In the genomic region with DNA sequence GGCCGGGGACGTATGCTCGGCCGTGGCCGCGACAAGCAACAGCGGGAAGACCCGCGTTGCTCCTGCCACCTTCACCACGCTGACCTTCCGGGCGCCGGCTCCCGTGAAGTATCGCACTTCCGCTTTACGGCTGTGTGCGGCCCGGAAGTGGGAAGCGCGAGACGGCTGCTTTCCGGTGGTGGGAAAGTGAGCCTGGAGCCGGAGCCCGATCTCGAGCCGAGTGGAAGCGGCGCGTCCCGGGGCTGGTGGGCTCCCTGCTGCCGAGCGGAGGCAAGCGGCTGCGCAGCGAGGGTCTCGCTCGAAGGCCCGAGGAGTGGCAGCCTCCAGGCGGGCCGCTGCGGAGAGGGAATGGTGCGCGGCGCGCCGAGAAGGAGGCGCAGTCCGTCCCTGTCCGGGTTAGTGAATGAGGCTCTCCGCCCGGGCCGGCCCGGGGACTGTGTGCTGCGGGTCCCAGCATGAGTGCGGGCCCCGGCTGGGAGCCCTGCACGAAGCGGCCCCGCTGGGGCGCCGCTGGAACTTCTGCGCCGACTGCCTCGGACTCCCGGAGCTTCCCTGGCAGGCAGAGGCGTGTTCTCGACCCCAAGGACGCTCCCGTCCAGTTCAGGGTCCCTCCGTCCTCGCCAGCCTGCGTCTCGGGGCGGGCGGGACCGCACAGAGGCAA, we compare ENCODE assay signal across 7 mouse cellular contexts. TPM values are rescaled to one million over a fixed set of nuclear protein-coding genes. Genes with fewer than 3 reads are reported as not detected.
A peak's percentile ranks its signal among the peaks of the same experiment; 100 is the strongest.
DNase-seq lines count a peak whose midpoint lies in the region; ATAC-seq and TF ChIP-seq lines count a peak whose summit lies in the region.

TSS of gene Timm23 (minus strand) at position 108 of the 661 bp plus-strand sequence.
TSS of gene Parg (plus strand) at position 159 of the 661 bp plus-strand sequence.

- H3K9ac ChIP-seq in embryonic facial prominence, embryonic 11.5 days (replicated peaks; ENCODE audit: low read length): peak within 1 kb of the TSS; percentile 87
- peak within 1 kb of the TSS; percentile 95 for H3K9ac ChIP-seq in limb, embryonic 12.5 days (replicated peaks)
- H3K9ac ChIP-seq in midbrain, embryonic 15.5 days: peak within 1 kb of the TSS; percentile 82

- H3K9me3 ChIP-seq in embryonic facial prominence, embryonic 11.5 days (replicated peaks; ENCODE audit: control insufficient read depth, low read length): no peaks in the 10 kb centered on the region
- peaks cover 5% of the 10 kb centered on the region; the same call in 1 of the 2 replicates for H3K9me3 ChIP-seq in limb, embryonic 12.5 days
- H3K9me3 ChIP-seq in midbrain, embryonic 15.5 days: no peaks in the 10 kb centered on the region

- H3K27ac ChIP-seq in embryonic facial prominence, embryonic 11.5 days (replicated peaks; ENCODE audit: low read depth, low read length): 0 out of 2 replicates have a peak within 1 kb of the TSS, but pooled peaks have one; percentile 35
- peak within 1 kb of the TSS; percentile 79 for H3K27ac ChIP-seq in kidney, adult 2 months (ENCODE audit: insufficient read depth, low read depth, low read length)
- peak within 1 kb of the TSS; percentile 74; the same call in 1 of the 2 replicates for H3K27ac ChIP-seq in limb, embryonic 12.5 days
- peak within 1 kb of the TSS; percentile 76 for H3K27ac ChIP-seq in midbrain, embryonic 15.5 days
- peak within 1 kb of the TSS; percentile 65 for H3K27ac ChIP-seq in spleen, adult 2 months (ENCODE audit: insufficient read depth, low read length)

- no peaks in the 10 kb centered on the region; the same call in 1 of the 2 replicates for H3K36me3 ChIP-seq in embryonic facial prominence, embryonic 11.5 days (replicated peaks; ENCODE audit: control insufficient read depth, insufficient read depth, low read depth, low read length)
- no peaks in the 10 kb centered on the region; the same call in 1 of the 2 replicates for H3K36me3 ChIP-seq in kidney, adult 2 months (ENCODE audit: control insufficient read depth, insufficient read depth, low read length)
- H3K36me3 ChIP-seq in limb, embryonic 12.5 days: peaks cover 30% of the 10 kb centered on the region
- peaks cover 11% of the 10 kb centered on the region for H3K36me3 ChIP-seq in midbrain, embryonic 15.5 days (replicated peaks)
- H3K36me3 ChIP-seq in spleen, adult 2 months (ENCODE audit: control insufficient read depth, insufficient read depth, low read length): peaks cover 6% of the 10 kb centered on the region

- peak; percentile 95 for DNase-seq in adrenal gland, postnatal 14 days
- peak; percentile 92 for DNase-seq in embryonic facial prominence, embryonic 11.5 days (ENCODE audit: low spot score)
- peak; percentile 92 to 93 for DNase-seq in heart, adult 18-20 months
- DNase-seq in kidney, adult 2 months: peak; percentile 94
- DNase-seq in spleen, adult 2 months (ENCODE audit: low read depth in 1 of 2, low spot score in 2 of 2): peak; percentile 56 to 80

- peak within 1 kb of the TSS; percentile 86 for H3K4me2 ChIP-seq in embryonic facial prominence, embryonic 11.5 days (ENCODE audit: low read depth, low read length)
- peak within 1 kb of the TSS; percentile 90 for H3K4me2 ChIP-seq in limb, embryonic 12.5 days
- peak within 1 kb of the TSS; percentile 90 for H3K4me2 ChIP-seq in midbrain, embryonic 15.5 days

- no peak for TF ChIP-seq POLR2A in kidney, adult 2 months (IDR thresholded peaks at IDR 0.05; ENCODE audit: low read depth, low read length)
- no peak for TF ChIP-seq POLR2A in spleen, adult 2 months (IDR thresholded peaks at IDR 0.05; ENCODE audit: low read depth, low read length)

- TF ChIP-seq CTCF in kidney, adult 2 months (conservative IDR thresholded peaks at IDR 0.05; ENCODE audit: insufficient read depth, insufficient read length, low read depth, low read length): no peak
- TF ChIP-seq CTCF in spleen, adult 2 months (IDR thresholded peaks at IDR 0.05; ENCODE audit: extremely low read depth, insufficient read depth, insufficient read length, insufficient replicate concordance): no peak

- no peaks in the 10 kb centered on the region; the same call in none of the 2 replicates for H3K4me1 ChIP-seq in embryonic facial prominence, embryonic 11.5 days (ENCODE audit: control insufficient read depth, insufficient read depth, low read length)
- H3K4me1 ChIP-seq in kidney, adult 2 months (ENCODE audit: control insufficient read depth, insufficient read depth, low read length): peaks cover 18% of the 10 kb centered on the region
- H3K4me1 ChIP-seq in limb, embryonic 12.5 days (replicated peaks): peaks cover 21% of the 10 kb centered on the region
- H3K4me1 ChIP-seq in midbrain, embryonic 15.5 days: peaks cover 29% of the 10 kb centered on the region
- peaks cover 15% of the 10 kb centered on the region for H3K4me1 ChIP-seq in spleen, adult 2 months (ENCODE audit: control insufficient read depth, insufficient read depth, insufficient read length)

- peak; percentile 85 for ATAC-seq in embryonic facial prominence, embryonic 11.5 days (replicated peaks; ENCODE audit: insufficient number of reproducible peaks, low FRiP score, low TSS enrichment, low read depth)
- peak; percentile 88 for ATAC-seq in limb, embryonic 12.5 days (ENCODE audit: insufficient number of reproducible peaks, insufficient read depth, low FRiP score, low TSS enrichment, low read depth)
- peak; percentile 95 for ATAC-seq in midbrain, embryonic 15.5 days (replicated peaks)

- peak within 1 kb of the TSS; percentile 100 for H3K4me3 ChIP-seq in embryonic facial prominence, embryonic 11.5 days (ENCODE audit: low read depth, low read length)
- H3K4me3 ChIP-seq in kidney, adult 2 months (ENCODE audit: insufficient read depth, low read depth, low read length): peak within 1 kb of the TSS; percentile 97
- peak within 1 kb of the TSS; percentile 97 for H3K4me3 ChIP-seq in limb, embryonic 12.5 days (replicated peaks)
- H3K4me3 ChIP-seq in midbrain, embryonic 15.5 days: peak within 1 kb of the TSS; percentile 91
- H3K4me3 ChIP-seq in spleen, adult 2 months (ENCODE audit: extremely low read depth, insufficient read depth, insufficient read length): peak within 1 kb of the TSS; percentile 99

- WGBS in embryonic facial prominence, embryonic 11.5 days: under 1% methylated on average over 64 of the region's 77 CpGs
- under 1% methylated on average over 77 of the region's 77 CpGs for WGBS in kidney, adult 2 months
- under 1% methylated on average over 74 of the region's 77 CpGs for WGBS in limb, embryonic 12.5 days
- under 1% methylated on average over 72 of the region's 77 CpGs for WGBS in midbrain, embryonic 15.5 days
- under 1% methylated on average over 76 of the region's 77 CpGs for WGBS in spleen, adult 2 months

- H3K27me3 ChIP-seq in embryonic facial prominence, embryonic 11.5 days (ENCODE audit: control insufficient read depth, insufficient read depth, low read length): no peaks in the 10 kb centered on the region
- no peaks in the 10 kb centered on the region for H3K27me3 ChIP-seq in kidney, adult 2 months (replicated peaks; ENCODE audit: control insufficient read depth, insufficient read depth, low read length)
- H3K27me3 ChIP-seq in limb, embryonic 12.5 days: no peaks in the 10 kb centered on the region
- H3K27me3 ChIP-seq in midbrain, embryonic 15.5 days (replicated peaks): no peaks in the 10 kb centered on the region
- no peaks in the 10 kb centered on the region for H3K27me3 ChIP-seq in spleen, adult 2 months (ENCODE audit: control insufficient read depth, insufficient read depth, low read length)

RNA-seq across cellular contexts. Expression of gene Timm23, which starts in this region (rescaled TPM):
- total RNA-seq in adrenal gland, postnatal 14 days (2021): 260 and 274 TPM in 2 replicates
- polyA plus RNA-seq in embryonic facial prominence, embryonic 11.5 days (2014; fragmentation: Nextera tagmentation; extraction: Ambion mirVana): 315 and 318 TPM in 2 replicates
- 100 to 1,000 TPM; 205 to 217 TPM for total RNA-seq in heart, adult 18-20 months (2021)
- polyA plus RNA-seq in kidney, adult 2 months (2012; rRNA removed): 189 and 213 TPM in 2 replicates
- 272 and 281 TPM in 2 replicates for polyA plus RNA-seq in limb, embryonic 12.5 days (2016; fragmentation: Nextera tagmentation; extraction: Ambion mirVana)
- polyA plus RNA-seq in midbrain, embryonic 15.5 days (2015; fragmentation: Nextera tagmentation; extraction: Ambion mirVana): 204 and 211 TPM in 2 replicates
- 64.2 and 95.8 TPM in 2 replicates for polyA plus RNA-seq in spleen, adult 2 months (2012; rRNA removed)

RNA-seq across cellular contexts. Expression of gene Parg, which starts in this region (rescaled TPM):
- total RNA-seq in adrenal gland, postnatal 14 days (2021): 54.4 and 59.0 TPM in 2 replicates
- 74.2 and 81.7 TPM in 2 replicates for polyA plus RNA-seq in embryonic facial prominence, embryonic 11.5 days (2014; fragmentation: Nextera tagmentation; extraction: Ambion mirVana)
- total RNA-seq in heart, adult 18-20 months (2021): 10 to 100 TPM; 17.0 to 18.5 TPM
- 4.3 and 6.9 TPM in 2 replicates for polyA plus RNA-seq in kidney, adult 2 months (2012; rRNA removed)
- 64.4 and 65.8 TPM in 2 replicates for polyA plus RNA-seq in limb, embryonic 12.5 days (2016; fragmentation: Nextera tagmentation; extraction: Ambion mirVana)
- 35.8 and 36.5 TPM in 2 replicates for polyA plus RNA-seq in midbrain, embryonic 15.5 days (2015; fragmentation: Nextera tagmentation; extraction: Ambion mirVana)
- 3.7 and 4.3 TPM in 2 replicates for polyA plus RNA-seq in spleen, adult 2 months (2012; rRNA removed)

Comparison
In these comparisons a context has a peak if more than half of its experiments do, and no peak if none do; other contexts are left out.
1. Peak in every context shown above with its lines: DNase-seq, ATAC-seq, H3K4me3 ChIP-seq and H3K27ac ChIP-seq.